Mouse (Mus musculus) embryonic facial prominence, embryonic 13.5 days (tissue): ENCODE results near the gene Rapgef4. TPM values are rescaled to one million over a fixed set of nuclear protein-coding genes. Genes with fewer than 3 reads are reported as not detected.
"Not testable (repeated sequence)": the region's sequence is repeated elsewhere in the genome, so short reads cannot be mapped to it uniquely, and the experiment has no call there.

Source experiments
- ATAC-seq: fragments of 200-750 bp; cut with Nextera tagmentation; 2 replicates; pipeline ENCODE4 v1.8.0; 2017; ENCODE audit warnings: low read depth; ENCODE audit not compliant: insufficient number of reproducible peaks, insufficient read depth, low FRiP score, low TSS enrichment
- H3K27ac ChIP-seq: fragments of 300-500 bp; sonication (generic); 2 replicates; pipeline ENCODE4 v1.5.1; 2015; ENCODE audit warnings: moderate library complexity, mild to moderate bottlenecking, inconsistent platforms
- H3K27me3 ChIP-seq: fragments of 300-500 bp; sonication (generic); 2 replicates; pipeline ENCODE4 v1.6.1; 2015; ENCODE audit warnings: mild to moderate bottlenecking, inconsistent platforms
- H3K36me3 ChIP-seq: fragments of 300-500 bp; sonication (generic); 2 replicates; pipeline ENCODE4 v1.6.1; 2015; ENCODE audit warnings: mild to moderate bottlenecking, inconsistent platforms
- H3K4me1 ChIP-seq: fragments of 300-500 bp; sonication (generic); 2 replicates; pipeline ENCODE4 v1.6.1; 2015; ENCODE audit warnings: inconsistent platforms
- H3K4me2 ChIP-seq: fragments of 300-500 bp; sonication (generic); 2 replicates; pipeline ENCODE4 v1.6.1; 2015; ENCODE audit warnings: moderate library complexity, mild to moderate bottlenecking, inconsistent platforms
- H3K4me3 ChIP-seq: fragments of 300-500 bp; sonication (generic); 2 replicates; pipeline ENCODE4 v1.5.1; 2015; ENCODE audit warnings: mild to moderate bottlenecking, inconsistent platforms
- H3K9ac ChIP-seq: fragments of 300-500 bp; sonication (generic); 2 replicates; pipeline ENCODE4 v1.6.1; 2015; ENCODE audit warnings: mild to moderate bottlenecking, inconsistent platforms
- H3K9me3 ChIP-seq: fragments of 300-500 bp; sonication (generic); 2 replicates; pipeline ENCODE4 v1.6.1; 2016; ENCODE audit warnings: inconsistent platforms
- WGBS: fragments of 180-500 bp; shearing (Covaris S2); methylation state at CpG from one replicate; pipeline ENCODE4 v1.1.7; 2015; ENCODE audit warnings: mixed read lengths; 5-methylcytosine and 5-hydroxymethylcytosine counted together
- polyA plus RNA-seq: library from polyadenylated mRNA; unstranded; fragments of >200 nt; fragmentation: Nextera tagmentation; extraction: Ambion mirVana; gene quantifications from 2 replicates; pipeline ENCODE4 v1.2.1, GENCODE M21; 2015

The Rapgef4 gene
- polyA plus RNA-seq, 1 experiment from 2014 or later = 3.0 TPM

- Histone ChIP-seq H3K9me3 (no peaks in the 10 kb centered on the region), H3K27me3 (no peaks in the 10 kb centered on the region), H3K27ac (no peak overlapping the region), H3K4me2 (no peak overlapping the region), H3K9ac (no peak overlapping the region), H3K4me3 (no peak overlapping the region), H3K36me3 (no peaks in the 10 kb centered on the region), H3K4me1 (peaks cover 18% of the 10 kb centered on the region)
- 86% methylated on average over 5 of the region's 5 CpGs for WGBS
- no peak for ATAC-seq
Observed at GRCm38 (mm10) chr2:72055476-72055875, 74.4 kb downstream of the Rapgef4 start.

GRCm38 (mm10) chr2:72056081-72056874 lies 75.2 kb downstream of the Rapgef4 start:
- no peaks in the 10 kb centered on the region for H3K27me3 ChIP-seq
- ATAC-seq = no peak
- WGBS = 44% methylated on average over 11 of the region's 11 CpGs
- no peak overlapping the region for H3K4me3 ChIP-seq
- H3K9me3 ChIP-seq = no peaks in the 10 kb centered on the region
- H3K4me2 ChIP-seq = no peak overlapping the region
- H3K9ac ChIP-seq = no peak overlapping the region
- no peak overlapping the region for H3K27ac ChIP-seq
- H3K4me1 ChIP-seq = peaks cover 18% of the 10 kb centered on the region
- H3K36me3 ChIP-seq = no peaks in the 10 kb centered on the region

- H3K9me3 ChIP-seq = no peaks in the 10 kb centered on the region
- H3K27ac ChIP-seq = no peak overlapping the region
- H3K9ac ChIP-seq = no peak overlapping the region
- H3K4me2 ChIP-seq = no peak overlapping the region
- no peaks in the 10 kb centered on the region for H3K36me3 ChIP-seq
- 26% methylated on average over 4 of the region's 4 CpGs for WGBS
- H3K4me1 ChIP-seq = no peaks in the 10 kb centered on the region
- no peaks in the 10 kb centered on the region for H3K27me3 ChIP-seq
- H3K4me3 ChIP-seq = no peak overlapping the region
- no peak for ATAC-seq
Observed at GRCm38 (mm10) chr2:72062931-72063330, 81.9 kb downstream of the Rapgef4 start.

DNA sequence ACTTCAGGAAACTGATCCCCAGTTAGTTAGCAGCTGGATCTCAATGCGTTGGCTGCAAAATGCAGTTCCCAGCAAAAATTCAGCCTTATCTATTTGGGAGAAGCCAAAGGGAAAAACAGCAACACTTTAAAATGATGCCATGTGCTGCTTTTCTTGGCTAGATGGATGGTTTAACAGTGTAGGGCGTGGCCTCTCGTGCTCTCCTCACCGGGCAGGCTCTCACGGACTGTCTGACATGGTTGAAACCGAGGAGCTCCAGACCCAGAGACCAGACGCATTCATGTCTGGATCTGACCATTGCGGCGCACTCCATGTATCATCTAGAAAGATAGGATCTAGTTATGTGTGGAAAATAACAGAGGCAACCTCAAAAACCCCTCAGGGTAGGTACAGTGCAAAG lies 87.5 kb downstream of the Rapgef4 start:
- Histone ChIP-seq H3K27me3 (no peaks in the 10 kb centered on the region), H3K4me2 (no peak overlapping the region), H3K9ac (no peak overlapping the region), H3K9me3 (no peaks in the 10 kb centered on the region), H3K27ac (no peak overlapping the region), H3K4me3 (no peak overlapping the region), H3K36me3 (no peaks in the 10 kb centered on the region), H3K4me1 (peaks cover 3% of the 10 kb centered on the region; the same call in 1 of the 2 replicates)
- no peak for ATAC-seq
- 75% methylated on average over 9 of the region's 9 CpGs for WGBS

GRCm38 (mm10) chr2:72070086-72070485 lies 89.0 kb downstream of the Rapgef4 start:
- H3K9ac ChIP-seq = no peak overlapping the region
- no peak overlapping the region for H3K27ac ChIP-seq
- H3K27me3 ChIP-seq = no peaks in the 10 kb centered on the region
- WGBS = 53% methylated on average over 8 of the region's 8 CpGs
- ATAC-seq = no peak
- peaks cover 3% of the 10 kb centered on the region; the same call in 1 of the 2 replicates for H3K4me1 ChIP-seq
- no peak overlapping the region for H3K4me2 ChIP-seq
- H3K36me3 ChIP-seq = no peaks in the 10 kb centered on the region
- H3K9me3 ChIP-seq = no peaks in the 10 kb centered on the region
- no peak overlapping the region for H3K4me3 ChIP-seq

DNA sequence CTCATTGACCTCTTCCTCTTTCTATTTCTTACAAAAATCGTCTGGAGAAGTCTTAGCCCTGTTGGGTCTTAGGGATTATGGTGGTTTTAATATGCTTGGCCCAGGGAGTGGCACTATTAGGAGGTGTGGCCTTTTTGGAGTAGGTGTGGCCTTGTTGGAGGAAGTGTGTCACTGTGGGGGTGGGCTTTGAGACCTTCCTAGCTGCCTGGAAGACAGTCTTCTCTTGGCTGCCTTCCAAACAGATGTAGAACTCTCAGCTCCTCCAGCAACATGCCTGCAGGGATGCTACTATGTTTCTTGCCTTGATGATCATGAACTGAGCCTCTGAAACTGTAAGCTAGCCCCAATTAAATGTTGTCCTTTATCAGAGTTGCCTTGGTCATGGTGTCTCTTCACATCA lies 92.1 kb downstream of the Rapgef4 start:
- not testable (repeated sequence) for H3K4me2 ChIP-seq, H3K9ac ChIP-seq, H3K4me3 ChIP-seq, H3K9me3 ChIP-seq, ATAC-seq, H3K27me3 ChIP-seq, H3K36me3 ChIP-seq, H3K27ac ChIP-seq, H3K4me1 ChIP-seq
- 58% methylated on average over 1 of the region's 1 CpGs for whole genome bisulfite sequencing

GRCm38 (mm10) chr2:72074999-72075561 lies 94.0 kb downstream of the Rapgef4 start:
- no peaks in the 10 kb centered on the region for H3K27me3 ChIP-seq
- WGBS = 88% methylated on average over 10 of the region's 10 CpGs
- H3K4me2 ChIP-seq = no peak overlapping the region
- no peak for ATAC-seq
- peaks cover under 1% of the 10 kb centered on the region; the same call in 1 of the 2 replicates for H3K4me1 ChIP-seq
- H3K27ac ChIP-seq = no peak overlapping the region
- H3K36me3 ChIP-seq = no peaks in the 10 kb centered on the region
- H3K9me3 ChIP-seq = no peaks in the 10 kb centered on the region
- H3K4me3 ChIP-seq = no peak overlapping the region
- H3K9ac ChIP-seq = no peak overlapping the region

GRCm38 (mm10) chr2:72077490-72078139 lies 96.6 kb downstream of the Rapgef4 start:
- H3K4me2 ChIP-seq = no peak overlapping the region
- no peak for ATAC-seq
- no peak overlapping the region for H3K9ac ChIP-seq
- H3K27me3 ChIP-seq = no peaks in the 10 kb centered on the region
- 72% methylated on average over 3 of the region's 3 CpGs for WGBS
- no peak overlapping the region for H3K4me3 ChIP-seq
- H3K4me1 ChIP-seq = no peaks in the 10 kb centered on the region
- H3K27ac ChIP-seq = no peak overlapping the region
- H3K36me3 ChIP-seq = no peaks in the 10 kb centered on the region
- no peaks in the 10 kb centered on the region for H3K9me3 ChIP-seq

DNA sequence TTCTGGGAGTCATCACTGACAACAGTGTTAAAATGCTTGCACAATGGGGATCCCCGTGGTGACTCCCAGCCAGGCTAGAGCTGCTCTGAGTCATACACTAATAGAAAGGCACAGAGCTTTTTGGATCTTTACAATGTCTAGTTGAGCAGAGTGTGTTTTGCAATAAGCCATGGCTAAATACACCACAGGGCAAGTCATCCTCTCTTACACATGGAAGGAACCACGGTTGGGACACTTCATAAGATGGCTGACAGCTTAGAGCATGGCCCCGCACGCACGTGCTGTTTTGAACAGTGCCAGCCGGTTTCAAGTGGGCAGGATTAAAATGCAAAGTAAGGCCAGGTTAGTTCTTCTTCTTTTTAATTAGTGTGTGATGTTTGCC lies 97.1 kb downstream of the Rapgef4 start:
- H3K4me2 ChIP-seq = no peak overlapping the region
- H3K36me3 ChIP-seq = no peaks in the 10 kb centered on the region
- no peak overlapping the region for H3K27ac ChIP-seq
- ATAC-seq = no peak
- H3K9me3 ChIP-seq = no peaks in the 10 kb centered on the region
- no peaks in the 10 kb centered on the region for H3K4me1 ChIP-seq
- no peaks in the 10 kb centered on the region for H3K27me3 ChIP-seq
- no peak overlapping the region for H3K9ac ChIP-seq
- 84% methylated on average over 6 of the region's 6 CpGs for WGBS
- no peak overlapping the region for H3K4me3 ChIP-seq

DNA sequence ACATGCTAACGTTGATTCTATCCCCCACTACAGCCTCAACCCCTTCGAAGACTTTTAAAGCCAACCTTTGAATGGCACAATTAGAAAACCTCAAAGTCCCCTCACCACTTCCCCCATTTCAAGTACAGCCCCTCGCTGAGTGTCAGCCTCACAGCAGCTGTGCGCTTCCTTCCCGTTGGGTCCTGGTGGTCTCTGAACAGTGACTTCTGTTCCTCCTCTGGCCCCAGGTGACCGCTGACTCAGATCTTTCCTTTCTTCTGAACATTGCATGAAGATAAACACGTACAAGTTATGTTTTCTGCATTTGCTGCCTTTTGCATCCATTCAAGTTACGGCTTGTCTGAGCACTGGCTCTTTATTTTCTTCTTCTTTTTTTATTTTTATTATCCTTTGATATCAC lies 98.1 kb downstream of the Rapgef4 start:
- H3K27me3 ChIP-seq = no peaks in the 10 kb centered on the region
- ATAC-seq = no peak
- H3K27ac ChIP-seq = no peak overlapping the region
- no peak overlapping the region for H3K4me3 ChIP-seq
- H3K36me3 ChIP-seq = no peaks in the 10 kb centered on the region
- 74% methylated on average over 8 of the region's 8 CpGs for WGBS
- no peak overlapping the region for H3K4me2 ChIP-seq
- H3K9ac ChIP-seq = no peak overlapping the region
- H3K4me1 ChIP-seq = no peaks in the 10 kb centered on the region
- H3K9me3 ChIP-seq = no peaks in the 10 kb centered on the region

DNA sequence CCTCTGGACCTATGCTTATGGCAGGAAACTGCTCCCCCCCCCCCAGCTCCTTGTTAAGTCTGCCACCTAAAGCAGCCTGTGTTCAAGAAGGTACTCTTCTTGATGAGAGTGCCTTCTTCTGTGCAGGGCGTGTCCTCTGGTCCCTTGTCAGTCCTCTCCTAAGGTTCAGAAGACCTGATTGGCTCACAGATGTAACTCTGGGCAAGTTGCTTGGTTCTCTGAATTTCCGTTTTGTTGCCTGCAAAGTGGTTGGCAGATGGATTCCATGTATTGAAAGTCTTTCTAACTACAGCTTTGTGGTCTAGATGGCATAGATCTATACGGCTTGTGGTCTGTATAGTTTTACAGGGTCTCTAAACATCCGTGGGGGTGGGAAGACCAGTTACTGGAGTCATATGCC lies 101.8 kb downstream of the Rapgef4 start:
- no peak for ATAC-seq
- WGBS = 72% methylated on average over 4 of the region's 4 CpGs
- Histone ChIP-seq H3K36me3 (no peaks in the 10 kb centered on the region), H3K4me2 (no peak overlapping the region), H3K9me3 (no peaks in the 10 kb centered on the region), H3K4me1 (no peaks in the 10 kb centered on the region), H3K27me3 (no peaks in the 10 kb centered on the region), H3K4me3 (no peak overlapping the region), H3K9ac (no peak overlapping the region), H3K27ac (no peak overlapping the region)

- ATAC-seq = no peak
- Histone ChIP-seq H3K4me3 (no peak overlapping the region), H3K9ac (no peak overlapping the region), H3K27me3 (0 out of 2 replicates have a peak, but pooled peaks cover 3% of the 10 kb centered on the region), H3K36me3 (no peaks in the 10 kb centered on the region), H3K27ac (no peak overlapping the region), H3K4me2 (no peak overlapping the region), H3K9me3 (no peaks in the 10 kb centered on the region), H3K4me1 (peaks cover 19% of the 10 kb centered on the region)
- WGBS = 89% methylated on average over 11 of the region's 11 CpGs
Observed at GRCm38 (mm10) chr2:72088886-72089285, 107.8 kb downstream of the Rapgef4 start.
